Mouse (Mus musculus) lung, adult 2 months (tissue): ENCODE results near the gene Leng8. TPM values are rescaled to one million over a fixed set of nuclear protein-coding genes. Genes with fewer than 3 reads are reported as not detected.
"Not testable (repeated sequence)": the region's sequence is repeated elsewhere in the genome, so short reads cannot be mapped to it uniquely, and the experiment has no call there.

Source experiments
- DNase-seq: peaks from one replicate; pipeline ENCODE4 v3.0.0; 2022
- H3K4me1 ChIP-seq: fragments of 200-500 bp; 2 replicates; pipeline ENCODE4 v1.6.1; 2011; ENCODE audit warnings: low read length; ENCODE audit not compliant: control insufficient read depth, insufficient read depth
- H3K4me3 ChIP-seq: fragments of 200-500 bp; replicated peaks from 2 replicates; pipeline ENCODE3; 2011; ENCODE audit warnings: low read depth, mild to moderate bottlenecking, control low read depth, low read length; ENCODE audit errors: extremely low read depth
- CTCF ChIP-seq: fragments of 200-500 bp; IDR thresholded peaks from 2 replicates; pipeline ENCODE4 v1.5.1; 2011; ENCODE audit warnings: mild to moderate bottlenecking, low read length, control low read depth; ENCODE audit not compliant: insufficient read depth
- POLR2A ChIP-seq: fragments of 200-500 bp; IDR thresholded peaks from 2 replicates; pipeline ENCODE4 v1.6.1; 2011; ENCODE audit warnings: low read depth, mild to moderate bottlenecking, control low read depth, low read length, borderline replicate concordance; ENCODE audit errors: extremely low read depth
- WGBS: fragments of 180-500 bp; shearing (Covaris S2); methylation state at CpG from one replicate; pipeline ENCODE4 v1.1.7; 2018; 5-methylcytosine and 5-hydroxymethylcytosine counted together
- polyA plus RNA-seq: library from polyadenylated mRNA; depleted of rRNA; stranded (reverse); fragments of >200 nt; gene quantifications from 2 replicates; pipeline ENCODE4 v1.2.3, GENCODE M21; 2012; rRNA removed

The Leng8 gene
- polyA plus RNA-seq, 1 experiment = 958 TPM

- Histone ChIP-seq H3K4me3 (no peak overlapping the region), H3K4me1 (peaks cover 9% of the 10 kb centered on the region)
- WGBS = 36% methylated on average over 22 of the region's 22 CpGs
- TF ChIP-seq CTCF (no peak), POLR2A (no peak)
- DNase-seq = no peak
Measured at GRCm38 (mm10) chr7:4151241-4151640, 14.4 kb downstream of the Leng8 start.

GRCm38 (mm10) chr7:4154356-4154755 is 17.5 kb downstream of the Leng8 start:
- no peak overlapping the region for H3K4me3 ChIP-seq
- 79% methylated on average over 5 of the region's 5 CpGs for WGBS
- no peak for TF ChIP-seq POLR2A
- no peak for TF ChIP-seq CTCF

GRCm38 (mm10) chr7:4154976-4155375 is 18.1 kb downstream of the Leng8 start:
- peaks cover 3% of the 10 kb centered on the region for H3K4me1 ChIP-seq
- DNase-seq = no peak
- WGBS = 49% methylated on average over 4 of the region's 4 CpGs
- TF ChIP-seq CTCF (no peak), POLR2A (no peak)
- H3K4me3 ChIP-seq = no peak overlapping the region

More at GRCm38 (mm10) chr7:4154356-4154755, 17.5 kb downstream of the Leng8 start:
- no peak for DNase-seq
- H3K4me1 ChIP-seq = peaks cover 3% of the 10 kb centered on the region

- not testable (repeated sequence) for H3K4me3 ChIP-seq, DNase-seq, H3K4me1 ChIP-seq
- WGBS = 93% methylated on average over 4 of the region's 4 CpGs
Measured at GRCm38 (mm10) chr7:4161596-4161995, 24.8 kb downstream of the Leng8 start.

GRCm38 (mm10) chr7:4163571-4164072 is 26.8 kb downstream of the Leng8 start:
- H3K4me3 ChIP-seq = peak overlapping the region; percentile 66
- no peak for DNase-seq
- no peak for TF ChIP-seq CTCF
- TF ChIP-seq POLR2A = no peak
- H3K4me1 ChIP-seq = peaks cover 5% of the 10 kb centered on the region; the same call in 1 of the 2 replicates
- 2% methylated on average over 11 of the region's 11 CpGs for WGBS

- DNase-seq = peak; percentile 49
- no peak for TF ChIP-seq CTCF
- no peak for TF ChIP-seq POLR2A
- H3K4me3 ChIP-seq = peak within 1 kb of the TSS; percentile 66
- WGBS = under 1% methylated on average over 19 of the region's 20 CpGs
- H3K4me1 ChIP-seq = peaks cover 5% of the 10 kb centered on the region; the same call in 1 of the 2 replicates
Measured at GRCm38 (mm10) chr7:4164090-4164910, 27.5 kb downstream of the Leng8 start, which contains the start of gene Cdc42ep5. Gene Cdc42ep5 (minus strand): TSS chr7:4164860.

GRCm38 (mm10) chr7:4165286-4165685 is 28.4 kb downstream of the Leng8 start:
- Histone ChIP-seq H3K4me1 (peaks cover 5% of the 10 kb centered on the region; the same call in 1 of the 2 replicates), H3K4me3 (no peak overlapping the region)
- TF ChIP-seq CTCF (no peak), POLR2A (no peak)
- DNase-seq = no peak
- 22% methylated on average over 3 of the region's 3 CpGs for WGBS

GRCm38 (mm10) chr7:4167098-4167497 is 30.3 kb downstream of the Leng8 start:
- Histone ChIP-seq H3K4me1 (peaks cover 5% of the 10 kb centered on the region; the same call in 1 of the 2 replicates), H3K4me3 (no peak overlapping the region)
- no peak for DNase-seq
- TF ChIP-seq CTCF (no peak), POLR2A (no peak)

- TF ChIP-seq CTCF (no peak), POLR2A (no peak)
Measured at GRCm38 (mm10) chr7:4170193-4170938, 33.5 kb downstream of the Leng8 start.

GRCm38 (mm10) chr7:4178438-4178837 is 41.6 kb downstream of the Leng8 start:
- WGBS = 39% methylated on average over 3 of the region's 3 CpGs
- no peaks in the 10 kb centered on the region for H3K4me1 ChIP-seq
- H3K4me3 ChIP-seq = no peak overlapping the region
- no peak for DNase-seq
- TF ChIP-seq POLR2A (no peak), CTCF (no peak)

More at GRCm38 (mm10) chr7:4170193-4170938, 33.5 kb downstream of the Leng8 start:
- DNase-seq = no peak
- Histone ChIP-seq H3K4me3 (no peak overlapping the region), H3K4me1 (no peaks in the 10 kb centered on the region)
- 62% methylated on average over 6 of the region's 6 CpGs for WGBS

Other genes with a start within 250 kb of the Leng8 start
- 2.4 and 5.1 TPM in 2 replicates for gene Gm14548, start 238.9 kb upstream of the Leng8 start, polyA plus RNA-seq
- gene Lilra6, start 221.5 kb upstream of the Leng8 start, polyA plus RNA-seq = 4.0 and 4.3 TPM in 2 replicates
- 4.7 and 7.2 TPM in 2 replicates for gene Lair1, start 73.8 kb upstream of the Leng8 start, polyA plus RNA-seq
- 2.6 and 3.0 TPM in 2 replicates for gene Ttyh1, start 17.6 kb upstream of the Leng8 start, polyA plus RNA-seq
- gene Leng9, start 13.3 kb downstream of the Leng8 start, polyA plus RNA-seq = 8.6 and 10.2 TPM in 2 replicates
- 46.9 and 51.8 TPM in 2 replicates for gene Cdc42ep5, start 27.8 kb downstream of the Leng8 start, polyA plus RNA-seq
- gene Lilra5, start 100.7 kb downstream of the Leng8 start, polyA plus RNA-seq = 3.1 and 3.3 TPM in 2 replicates
- gene Ncr1, start 200.7 kb downstream of the Leng8 start, polyA plus RNA-seq = 1.7 and 2.5 TPM in 2 replicates